Mouse (Mus musculus): ENCODE measurements at regions not wholly inside any gene's neighbourhood (a gene's known extent, or its start where the extent isn't known, plus 50 kb on each side); places are given as distances from the start of the nearest gene placed in this dataset.
A peak's percentile ranks its signal among the peaks of the same experiment; 100 is the strongest.
"Not testable (repeated sequence)": the region's sequence is repeated elsewhere in the genome, so short reads cannot be mapped to it uniquely, and the experiment has no call there.

GRCm38 (mm10) chr7:113010150-113010549 lies 56.4 kb downstream of the Rassf10 start:
- DNase-seq (ENCODE audit: low spot score in 2 of 2) = no peak

DNA sequence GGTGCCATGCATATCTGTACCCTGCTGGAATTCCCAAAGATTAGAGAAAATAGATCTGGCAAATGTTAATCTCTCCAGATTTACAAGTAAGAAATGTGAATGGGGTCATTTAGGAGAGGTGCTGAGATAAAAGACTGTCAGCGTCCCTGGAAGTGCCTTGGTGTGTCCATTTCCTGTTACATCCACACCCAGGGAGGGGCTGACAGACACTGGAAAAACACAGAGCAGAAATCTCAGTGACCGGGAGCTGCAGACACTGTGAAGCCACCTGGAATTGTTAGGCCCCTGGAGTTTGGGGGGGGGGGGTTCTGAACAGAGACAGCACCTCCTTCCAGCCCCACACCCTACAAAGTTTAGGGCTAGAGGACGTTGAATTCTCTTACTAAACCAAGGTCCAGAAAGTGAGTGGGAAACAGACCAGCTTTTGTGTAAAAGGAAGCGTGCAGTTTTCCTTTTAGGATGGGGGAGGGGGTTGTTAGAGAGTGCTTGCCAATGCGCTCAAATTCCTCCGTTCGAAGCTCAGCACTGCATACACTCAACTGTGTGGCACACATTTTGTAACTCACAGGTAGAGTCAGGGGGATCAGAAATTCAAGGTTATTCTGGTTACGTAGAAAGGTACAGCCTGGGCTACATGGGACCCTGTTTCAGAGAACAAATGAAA lies 63.5 kb downstream of the Rassf10 start:
- DNase-seq (ENCODE audit: low spot score in 2 of 2) = no peak

DNA sequence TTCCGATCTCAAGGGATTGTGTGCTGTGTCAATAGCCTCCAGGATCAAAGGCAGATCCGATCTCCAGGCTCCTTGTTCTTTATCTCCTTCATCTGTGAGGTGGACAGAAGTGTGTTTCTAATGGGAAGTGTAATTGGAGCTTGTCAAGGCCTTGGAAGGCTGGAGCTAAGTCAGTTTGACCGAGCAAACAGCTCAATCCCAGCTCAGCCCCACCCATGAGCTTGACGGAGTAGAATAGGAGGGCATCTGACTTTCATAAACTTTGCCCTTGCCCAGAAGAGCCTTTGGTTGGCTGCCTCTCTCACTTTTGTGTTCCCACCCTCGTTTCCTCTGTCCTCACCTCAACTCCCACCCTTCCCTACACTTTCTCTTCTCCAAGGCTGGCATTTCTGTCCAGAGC lies 67.7 kb downstream of the Rassf10 start:
- DNase-seq (ENCODE audit: low spot score in 2 of 2) = no peak

DNA sequence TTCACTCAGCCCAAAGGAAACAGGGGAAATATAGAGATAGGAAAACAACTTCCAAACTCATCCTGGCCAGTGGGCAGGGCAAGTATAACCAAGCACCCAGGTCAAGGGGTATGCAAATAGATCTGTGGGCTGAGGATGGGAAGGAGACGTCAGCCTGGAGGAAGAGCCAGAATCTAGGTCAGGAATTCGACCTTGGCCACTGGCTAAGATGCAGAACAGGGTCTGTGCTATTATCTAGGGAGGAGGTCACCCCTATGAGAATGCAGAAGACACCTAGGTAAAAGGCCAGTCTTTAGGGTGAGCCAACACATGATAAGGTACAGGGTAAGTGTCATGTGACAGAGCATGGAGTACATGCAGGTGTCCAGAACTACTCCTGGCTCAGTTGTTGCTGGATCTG lies 68.8 kb downstream of the Rassf10 start:
- no peak for DNase-seq (ENCODE audit: low spot score in 2 of 2)

DNA sequence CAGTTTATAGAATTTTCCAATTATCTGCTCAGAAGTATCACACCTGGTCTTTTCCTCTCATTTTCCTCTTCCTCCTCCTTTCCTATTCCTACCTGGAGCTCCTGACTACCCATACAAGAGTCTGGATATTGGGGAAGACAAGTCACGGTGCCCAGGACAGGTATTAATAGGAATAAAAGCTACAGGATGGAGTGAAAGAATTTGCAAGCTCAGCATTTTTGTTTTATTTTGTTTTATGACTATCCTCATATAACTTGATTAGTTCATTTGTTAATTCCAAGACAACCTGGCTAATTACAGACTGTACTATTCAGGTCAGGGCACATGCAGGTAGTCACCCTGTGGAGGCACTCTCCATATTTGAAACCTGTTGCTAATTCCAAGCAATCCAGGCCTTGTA lies 72.0 kb downstream of the Rassf10 start:
- no peak for DNase-seq (ENCODE audit: low spot score in 2 of 2)

- no peak for DNase-seq (ENCODE audit: low spot score in 2 of 2)
These were observed 72.7 kb downstream of the Rassf10 start for GRCm38 (mm10) chr7:113026290-113027075.

DNA sequence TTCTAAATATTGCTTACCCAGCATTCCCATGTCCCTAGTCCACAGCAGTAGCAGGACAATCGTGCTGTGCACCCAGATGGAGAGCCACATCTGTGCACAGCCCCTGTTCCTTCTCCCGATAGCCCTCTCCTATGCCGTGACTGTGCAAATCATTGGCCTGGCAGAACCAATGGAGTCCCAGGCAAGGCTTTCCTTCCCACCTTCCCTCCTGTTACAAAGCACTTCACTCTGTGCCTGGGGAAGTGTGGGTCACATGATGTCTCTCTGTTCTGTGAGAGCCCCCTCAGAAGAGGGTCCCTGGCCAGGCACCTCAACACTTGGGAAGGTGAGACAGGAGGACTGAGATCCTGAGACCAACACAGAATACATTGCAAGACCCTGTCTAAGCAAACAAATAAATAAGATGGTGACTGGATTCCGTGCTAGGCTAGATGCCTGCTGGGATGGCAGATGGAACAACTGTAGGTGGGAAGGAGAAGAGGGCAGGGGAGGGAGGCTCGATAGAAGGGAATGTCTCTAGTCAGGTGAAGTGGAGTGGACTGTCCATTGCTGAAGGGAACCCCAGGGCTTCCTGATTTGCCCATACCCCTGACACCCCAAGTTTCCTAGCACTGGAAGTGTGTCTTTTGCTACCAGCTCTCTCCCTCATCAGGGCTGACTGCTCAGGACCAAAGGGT lies 73.5 kb downstream of the Rassf10 start:
- no peak for DNase-seq (ENCODE audit: low spot score in 2 of 2)

DNA sequence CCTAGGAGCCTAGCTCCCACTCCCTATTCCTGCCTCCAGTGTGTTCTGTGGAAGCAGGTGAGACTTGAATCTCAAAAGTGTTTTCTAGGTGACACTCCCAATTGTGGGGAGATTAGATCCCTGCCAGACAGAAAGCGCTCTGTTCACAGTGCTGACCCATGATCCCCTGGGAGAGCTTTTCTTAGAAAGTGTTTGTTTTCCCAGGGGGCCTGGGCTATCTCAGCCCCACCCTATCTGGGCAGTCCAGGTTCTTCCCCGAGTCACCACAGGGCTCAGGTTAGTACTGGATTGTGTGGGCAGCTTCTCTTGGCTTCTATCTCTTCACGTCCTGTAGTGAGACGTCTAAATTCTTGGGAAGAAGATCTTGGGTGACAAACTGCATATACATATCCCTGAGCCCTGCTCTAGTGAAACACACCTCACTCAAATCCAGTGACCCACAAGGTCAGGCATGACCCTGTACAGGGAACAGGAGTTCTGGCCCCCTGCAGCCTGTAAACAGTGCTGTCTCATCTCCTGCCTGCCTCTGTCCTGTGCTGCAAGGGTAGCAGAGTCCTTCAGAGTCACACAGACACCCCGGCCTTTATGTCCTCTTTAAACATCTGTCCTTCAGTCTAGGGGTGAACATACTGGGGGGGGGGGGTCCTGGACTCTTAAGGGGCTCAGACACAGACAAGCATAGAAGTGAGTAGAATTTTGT lies 76.4 kb downstream of the Rassf10 start:
- no peak for DNase-seq (ENCODE audit: low spot score in 2 of 2)

DNA sequence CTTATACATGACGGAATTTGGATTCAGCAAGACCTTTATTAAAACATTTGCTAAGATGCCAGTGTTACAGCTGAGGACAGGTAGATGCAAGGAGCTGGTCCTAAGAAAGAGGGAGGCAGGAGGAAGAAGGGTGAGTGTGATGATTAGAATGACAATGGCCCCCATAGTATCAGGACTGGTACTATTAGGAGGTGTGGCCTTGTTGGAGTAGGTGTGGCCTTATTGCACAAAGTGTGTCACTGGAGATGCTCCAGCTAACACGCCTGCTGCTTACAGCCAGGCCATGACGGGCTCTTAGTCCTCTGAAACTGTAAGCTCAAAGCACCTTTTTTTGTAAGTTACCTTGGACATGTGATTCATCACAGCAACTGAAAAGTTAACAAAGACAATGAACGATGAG lies 82.0 kb downstream of the Rassf10 start:
- DNase-seq (ENCODE audit: low spot score in 2 of 2) = no peak

GRCm38 (mm10) chr7:113037825-113038613 lies 84.3 kb downstream of the Rassf10 start:
- DNase-seq (ENCODE audit: low spot score in 2 of 2) = no peak

DNA sequence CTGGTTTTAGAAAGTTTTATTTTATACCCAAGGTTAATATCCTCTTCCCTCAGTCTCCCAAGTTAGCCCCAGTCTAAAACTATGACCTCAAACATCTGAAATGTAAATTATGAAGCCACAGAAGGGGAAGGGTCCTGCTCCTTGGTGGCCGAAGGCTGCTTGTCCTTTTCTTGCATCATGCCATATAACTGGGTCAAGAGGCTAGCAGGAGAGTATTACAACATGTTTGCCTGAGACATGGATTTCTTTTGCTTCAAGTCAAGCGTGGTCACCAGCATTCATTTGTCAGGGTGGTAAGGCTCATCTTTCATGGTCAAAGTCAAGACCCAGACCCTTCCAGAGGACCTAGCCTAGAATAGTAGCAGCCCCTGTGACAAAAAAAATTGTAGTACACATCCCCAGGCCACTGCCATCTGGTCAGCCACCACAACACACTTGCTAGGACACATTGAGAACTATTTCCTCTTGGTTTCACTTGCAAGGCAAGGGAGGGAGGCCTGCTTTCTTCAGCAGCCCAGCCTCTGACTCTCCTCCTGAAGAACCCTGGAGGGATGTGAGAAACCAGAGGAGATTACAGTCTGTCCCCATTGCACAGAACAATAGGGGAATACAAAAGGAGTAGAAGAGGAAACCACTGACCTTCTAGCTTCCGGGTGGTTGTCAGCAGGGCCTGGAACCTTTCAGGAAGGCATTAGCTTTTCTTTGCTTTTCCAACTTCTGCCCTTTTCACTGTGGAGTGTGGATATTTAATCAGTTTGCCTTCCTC lies 85.3 kb downstream of the Rassf10 start:
- no peak for DNase-seq (ENCODE audit: low spot score in 2 of 2)

GRCm38 (mm10) chr7:113045613-113046159 lies 91.9 kb downstream of the Rassf10 start:
- DNase-seq (ENCODE audit: low spot score in 2 of 2) = not testable (repeated sequence)

DNA sequence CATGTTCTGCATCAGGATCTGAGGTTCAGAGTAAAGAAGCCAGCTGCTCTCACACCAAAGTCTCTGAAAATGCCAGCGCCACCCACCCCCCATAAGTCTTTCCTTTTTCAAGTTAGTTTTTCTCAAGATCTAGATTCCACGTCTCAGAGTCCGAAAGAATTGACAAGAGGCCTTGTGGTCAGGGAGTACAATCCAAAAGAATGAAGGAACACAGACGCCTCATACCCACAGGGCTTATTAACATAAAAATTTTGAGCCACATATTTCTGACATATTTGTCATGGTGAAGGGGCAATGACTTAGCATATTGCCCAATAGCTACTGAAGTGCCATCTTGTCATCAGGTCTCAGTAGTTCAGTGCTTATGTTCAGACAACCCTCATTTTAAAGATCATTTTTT lies 92.6 kb downstream of the Rassf10 start:
- DNase-seq (ENCODE audit: low spot score in 2 of 2) = no peak

DNA sequence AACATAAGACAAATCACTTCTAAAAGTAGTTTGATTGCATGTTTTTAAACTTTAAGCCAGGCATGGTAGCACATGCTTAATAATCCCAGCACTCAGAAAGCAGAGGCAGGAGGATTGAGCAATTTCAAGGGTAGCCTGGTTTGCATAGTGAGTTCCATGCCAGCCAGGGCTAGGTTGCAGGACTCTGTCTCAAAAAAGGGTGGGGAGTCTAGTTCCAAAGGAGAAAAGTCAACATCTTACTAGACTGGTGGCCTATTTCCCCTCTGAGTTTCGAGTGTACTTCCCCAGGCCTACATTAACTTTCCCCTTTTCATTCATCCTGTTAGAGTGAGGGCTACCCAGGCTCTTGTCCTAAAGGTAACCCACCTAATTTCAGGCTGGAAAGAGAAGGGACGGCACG lies 93.8 kb downstream of the Rassf10 start:
- no peak for DNase-seq (ENCODE audit: low spot score in 2 of 2)

DNA sequence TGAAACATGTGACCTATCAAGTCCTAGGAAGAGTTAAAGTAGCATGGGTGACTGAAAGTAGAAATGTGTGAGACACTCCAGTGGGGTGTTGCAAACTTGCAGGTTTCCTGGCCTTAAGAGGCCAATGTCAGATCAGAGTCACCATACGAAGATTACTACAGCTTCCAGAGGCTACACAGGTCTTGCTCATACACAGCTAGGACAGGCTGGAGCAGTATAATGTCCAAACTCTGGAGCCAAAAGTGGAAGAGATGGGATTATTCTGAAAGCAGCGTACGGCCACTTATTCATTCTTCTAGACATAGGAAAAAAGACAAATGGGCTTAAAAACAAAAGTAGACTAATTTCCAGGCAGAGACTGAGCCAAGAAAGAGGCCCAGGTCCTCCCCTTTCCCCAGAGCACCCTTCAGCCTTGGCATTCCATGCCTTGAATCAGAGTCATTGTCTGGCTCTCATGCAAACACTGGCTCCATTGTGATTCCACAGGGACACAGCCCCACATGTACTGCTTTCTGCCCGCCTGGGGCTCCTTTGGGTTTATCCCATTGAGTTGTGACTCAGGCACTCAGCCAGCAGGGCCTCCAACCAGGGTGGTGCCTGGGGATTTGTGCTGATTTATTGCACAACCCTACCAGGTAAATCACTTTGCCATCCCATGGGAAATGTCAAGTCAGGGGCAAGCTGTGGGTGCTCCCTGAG lies 94.5 kb downstream of the Rassf10 start:
- DNase-seq (ENCODE audit: low spot score in 2 of 2) = peak in 1 of 2 experiments; percentile 18

DNA sequence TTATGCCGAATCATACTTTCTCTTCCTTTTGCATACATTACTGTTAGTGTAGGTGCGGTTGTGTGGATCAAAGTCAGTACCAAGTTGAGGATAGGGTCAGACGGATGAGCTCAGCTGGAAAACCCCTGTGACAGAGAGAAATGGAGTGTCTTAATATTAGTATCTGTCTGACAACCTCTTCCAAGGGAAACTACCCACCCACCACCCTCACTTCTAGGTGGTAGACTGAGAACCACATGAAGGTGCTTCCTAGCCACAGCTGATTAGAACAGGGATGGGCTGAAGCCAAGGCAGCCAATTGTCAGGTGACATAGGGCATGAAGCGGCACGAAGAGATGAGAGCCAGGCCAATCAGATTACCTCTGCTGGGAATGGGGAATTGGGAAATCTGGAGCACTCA lies 95.7 kb downstream of the Rassf10 start:
- no peak for DNase-seq (ENCODE audit: low spot score in 2 of 2)

- no peak for DNase-seq (ENCODE audit: low spot score in 2 of 2)
These were observed 99.2 kb downstream of the Rassf10 start for GRCm38 (mm10) chr7:113052952-113053351.

GRCm38 (mm10) chr7:113056421-113056820 lies 102.7 kb downstream of the Rassf10 start:
- DNase-seq (ENCODE audit: low spot score in 2 of 2) = no peak
